Mouse (Mus musculus): Measurements from ENCODE around the gene Naaladl2. TPM values are rescaled to one million over a fixed set of nuclear protein-coding genes. Genes with fewer than 3 reads are reported as not detected.
"Not testable (repeated sequence)": the region's sequence is repeated elsewhere in the genome, so short reads cannot be mapped to it uniquely, and the experiment has no call there.

Naaladl2 gene
- polyA plus RNA-seq, 1 experiment from 2014 or later: 0.23 TPM

DNA sequence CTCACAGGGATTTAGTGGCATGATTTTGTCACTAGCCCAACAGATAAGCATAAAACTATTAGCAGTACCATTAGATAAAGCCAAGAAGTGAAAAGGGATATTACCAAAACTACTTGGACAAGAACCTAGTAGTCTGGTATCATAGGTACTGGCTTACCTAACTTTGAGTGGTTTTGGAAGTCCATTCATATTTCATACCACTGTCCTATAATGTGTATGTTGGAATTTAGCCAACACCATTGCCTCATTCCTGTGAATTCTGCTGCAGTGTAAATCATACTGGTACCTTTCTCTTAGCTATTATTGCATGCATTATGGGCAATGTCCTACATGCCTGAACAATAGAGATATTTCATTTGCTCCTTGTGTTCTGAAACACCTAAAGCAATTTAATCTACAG lies 977.5 kb downstream of the Naaladl2 start:
- Histone ChIP-seq H3K36me3 (no peaks in the 10 kb centered on the region), H3K4me3 (replicated peaks) (no peak overlapping the region), H3K9me3 (replicated peaks) (no peaks in the 10 kb centered on the region), H3K27ac (no peak overlapping the region), H3K4me2 (no peak overlapping the region), H3K9ac (no peak overlapping the region), H3K4me1 (replicated peaks) (no peaks in the 10 kb centered on the region), H3K27me3 (no peaks in the 10 kb centered on the region)
- ATAC-seq (ENCODE audit: low read depth) (no peak), DNase-seq (no peak)

DNA sequence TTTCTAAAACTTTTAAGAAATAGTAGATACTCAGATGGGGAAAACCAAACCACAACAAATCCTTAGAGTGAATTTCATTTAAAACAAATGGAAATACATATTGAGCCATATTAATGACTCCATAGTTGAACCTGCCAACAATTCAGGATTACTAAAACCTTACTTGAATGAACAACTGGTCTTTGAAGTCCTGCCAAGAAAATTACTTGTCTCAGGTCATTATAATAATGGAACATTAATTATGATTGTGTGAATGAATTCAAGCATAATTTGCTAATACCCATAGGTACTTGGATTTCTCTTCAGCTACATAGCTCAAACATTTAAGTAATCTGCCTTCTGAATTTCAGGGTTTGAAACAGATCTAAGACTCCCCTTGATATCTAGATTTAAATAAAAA lies 980.1 kb downstream of the Naaladl2 start:
- Histone ChIP-seq H3K4me2 (no peak overlapping the region), H3K27me3 (no peaks in the 10 kb centered on the region), H3K9ac (no peak overlapping the region), H3K27ac (no peak overlapping the region), H3K36me3 (no peaks in the 10 kb centered on the region), H3K4me3 (replicated peaks) (no peak overlapping the region), H3K4me1 (replicated peaks) (no peaks in the 10 kb centered on the region), H3K9me3 (replicated peaks) (no peaks in the 10 kb centered on the region)
- no peak for ATAC-seq (ENCODE audit: low read depth)
- DNase-seq: no peak

DNA sequence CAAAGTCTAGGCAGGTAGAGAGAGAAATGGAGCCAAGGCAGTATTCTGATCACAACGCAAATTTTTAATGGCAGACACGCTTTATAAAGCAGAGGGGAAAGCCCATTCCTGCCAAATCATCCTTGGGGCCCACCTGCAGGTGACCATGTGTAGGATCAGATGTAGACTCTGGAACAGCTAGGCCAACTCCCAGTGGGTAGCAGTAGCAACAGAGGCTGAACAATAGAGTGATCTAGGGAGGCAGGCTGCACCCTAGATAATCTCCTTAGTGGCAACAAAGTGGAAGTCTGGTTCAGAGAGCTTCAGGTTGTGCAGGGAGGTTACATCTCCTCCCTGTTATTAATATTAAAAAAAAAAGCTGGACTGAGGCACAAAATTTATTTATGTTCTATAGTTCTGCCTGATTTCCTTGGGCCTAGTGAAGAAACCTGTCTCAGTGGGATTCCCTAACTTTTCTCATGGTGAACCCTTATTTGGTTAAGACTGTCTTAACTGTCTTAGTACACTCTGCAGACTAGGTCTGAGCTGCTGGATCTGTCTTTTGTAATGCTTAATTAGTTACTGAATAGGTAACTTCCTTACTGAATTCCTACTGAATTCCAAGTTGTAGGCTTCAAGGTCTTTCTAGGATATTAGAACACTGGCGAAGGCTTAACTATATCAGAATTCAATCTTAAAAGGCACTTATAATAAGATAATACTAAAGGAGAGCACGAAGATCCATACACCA lies 992.8 kb downstream of the Naaladl2 start:
- ATAC-seq (ENCODE audit: low read depth); H3K4me1 ChIP-seq (replicated peaks); H3K27me3 ChIP-seq; H3K36me3 ChIP-seq; H3K9me3 ChIP-seq (replicated peaks); H3K27ac ChIP-seq; H3K4me3 ChIP-seq (replicated peaks); H3K4me2 ChIP-seq; DNase-seq; H3K9ac ChIP-seq: not testable (repeated sequence)
- 51% methylated on average over 4 of the region's 4 CpGs for WGBS (ENCODE audit: insufficient replicate concordance)

DNA sequence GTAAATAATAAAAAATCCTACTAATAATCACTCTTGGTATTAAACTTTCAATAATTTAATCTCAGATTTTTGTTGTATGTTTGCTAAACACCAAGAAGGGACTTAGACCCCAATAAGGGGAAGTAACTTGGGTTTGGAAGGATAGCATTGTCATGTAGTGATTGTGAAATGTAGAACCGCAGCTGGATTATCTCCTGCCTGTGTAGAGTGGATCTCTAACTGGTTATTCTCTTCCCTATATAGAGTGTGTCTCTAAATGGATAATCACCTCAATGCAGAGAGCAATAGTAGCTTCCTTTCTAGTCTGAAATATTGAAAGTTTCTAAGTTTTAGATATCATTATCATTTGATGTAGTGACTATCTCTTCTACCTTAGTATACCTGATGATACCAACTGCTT lies 1001.3 kb downstream of the Naaladl2 start:
- no peak overlapping the region for H3K4me2 ChIP-seq
- 49% methylated on average over 1 of the region's 1 CpGs for WGBS (ENCODE audit: insufficient replicate concordance)
- H3K4me1 ChIP-seq (replicated peaks): no peaks in the 10 kb centered on the region
- H3K9me3 ChIP-seq (replicated peaks): no peaks in the 10 kb centered on the region
- no peaks in the 10 kb centered on the region for H3K36me3 ChIP-seq
- no peak overlapping the region for H3K9ac ChIP-seq
- ATAC-seq (ENCODE audit: low read depth) (no peak), DNase-seq (no peak)
- no peak overlapping the region for H3K27ac ChIP-seq
- no peaks in the 10 kb centered on the region for H3K27me3 ChIP-seq
- H3K4me3 ChIP-seq (replicated peaks): no peak overlapping the region

DNA sequence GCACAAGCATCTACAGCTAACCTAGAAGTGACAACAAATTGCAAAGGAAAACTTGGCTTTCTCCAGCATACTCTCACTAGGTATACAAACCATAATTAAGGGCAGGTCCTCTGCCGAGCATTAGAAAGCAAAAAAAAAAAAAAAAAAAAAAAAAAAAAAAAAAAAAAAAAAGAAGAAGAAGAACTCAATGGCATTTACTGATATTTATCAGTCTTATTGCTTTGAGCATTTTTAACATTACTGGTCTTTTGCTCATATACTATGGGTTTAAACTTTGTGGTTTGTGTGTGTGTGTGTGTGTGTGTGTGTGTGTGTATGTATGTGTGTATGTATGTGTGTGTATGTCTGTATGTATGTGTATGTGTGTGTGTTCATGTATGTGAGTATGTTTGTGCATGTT lies 1006.1 kb downstream of the Naaladl2 start:
- WGBS (ENCODE audit: insufficient replicate concordance): 76% methylated on average over 1 of the region's 1 CpGs
- no peak overlapping the region for H3K4me2 ChIP-seq
- no peaks in the 10 kb centered on the region for H3K36me3 ChIP-seq
- no peak overlapping the region for H3K4me3 ChIP-seq (replicated peaks)
- no peaks in the 10 kb centered on the region for H3K27me3 ChIP-seq
- no peaks in the 10 kb centered on the region for H3K4me1 ChIP-seq (replicated peaks)
- DNase-seq (no peak), ATAC-seq (ENCODE audit: low read depth) (no peak)
- H3K27ac ChIP-seq: no peak overlapping the region
- no peaks in the 10 kb centered on the region for H3K9me3 ChIP-seq (replicated peaks)
- no peak overlapping the region for H3K9ac ChIP-seq

DNA sequence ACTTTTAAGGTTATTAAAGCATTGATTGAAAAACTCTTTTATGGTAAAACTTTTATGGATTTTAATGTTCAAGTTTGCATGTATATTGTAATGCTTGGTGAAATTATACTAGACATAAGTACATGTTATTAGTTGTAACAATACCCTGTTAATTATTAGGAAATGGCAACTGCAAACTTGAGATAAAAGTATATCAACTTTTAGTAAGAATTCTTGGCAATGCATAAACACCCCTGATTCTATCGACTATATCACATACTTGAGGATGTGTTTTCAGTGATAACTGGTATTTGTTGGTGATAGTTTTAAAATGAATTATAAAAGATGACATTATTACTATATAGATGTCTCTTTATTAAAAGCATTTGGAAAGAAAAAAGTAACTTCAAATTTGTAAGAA lies 1017.9 kb downstream of the Naaladl2 start:
- ATAC-seq (ENCODE audit: low read depth) (no peak), DNase-seq (no peak)
- Histone ChIP-seq H3K9ac (no peak overlapping the region), H3K36me3 (no peaks in the 10 kb centered on the region), H3K4me2 (no peak overlapping the region), H3K27ac (no peak overlapping the region), H3K4me1 (replicated peaks) (no peaks in the 10 kb centered on the region), H3K27me3 (no peaks in the 10 kb centered on the region), H3K9me3 (replicated peaks) (no peaks in the 10 kb centered on the region), H3K4me3 (replicated peaks) (no peak overlapping the region)
- 53% methylated on average over 1 of the region's 1 CpGs for WGBS (ENCODE audit: insufficient replicate concordance)

DNA sequence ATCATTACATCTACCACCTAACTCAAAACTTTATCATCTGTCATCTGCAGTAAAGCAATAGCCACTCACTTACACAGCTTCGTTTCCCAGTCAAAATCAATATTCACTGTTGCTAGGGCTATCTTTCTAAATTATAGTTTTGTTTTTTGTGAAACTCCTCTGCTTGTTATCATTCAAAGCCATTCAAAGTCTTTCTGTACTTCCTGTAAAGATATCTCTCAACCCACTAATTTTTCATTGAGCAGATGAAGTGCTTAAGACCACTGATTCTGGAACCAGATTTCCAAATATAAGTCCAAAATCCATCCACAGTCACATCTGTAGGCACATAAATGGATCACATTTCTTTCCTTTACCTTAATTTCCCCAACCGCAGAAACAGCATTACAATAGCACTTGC lies 1020.0 kb downstream of the Naaladl2 start:
- WGBS (ENCODE audit: insufficient replicate concordance): 55% methylated on average over 2 of the region's 2 CpGs
- H3K27me3 ChIP-seq: no peaks in the 10 kb centered on the region
- ATAC-seq (ENCODE audit: low read depth) (no peak), DNase-seq (no peak)
- H3K9me3 ChIP-seq (replicated peaks): no peaks in the 10 kb centered on the region
- H3K4me2 ChIP-seq: no peak overlapping the region
- no peak overlapping the region for H3K9ac ChIP-seq
- no peak overlapping the region for H3K4me3 ChIP-seq (replicated peaks)
- H3K27ac ChIP-seq: no peak overlapping the region
- no peaks in the 10 kb centered on the region for H3K36me3 ChIP-seq
- no peaks in the 10 kb centered on the region for H3K4me1 ChIP-seq (replicated peaks)

DNA sequence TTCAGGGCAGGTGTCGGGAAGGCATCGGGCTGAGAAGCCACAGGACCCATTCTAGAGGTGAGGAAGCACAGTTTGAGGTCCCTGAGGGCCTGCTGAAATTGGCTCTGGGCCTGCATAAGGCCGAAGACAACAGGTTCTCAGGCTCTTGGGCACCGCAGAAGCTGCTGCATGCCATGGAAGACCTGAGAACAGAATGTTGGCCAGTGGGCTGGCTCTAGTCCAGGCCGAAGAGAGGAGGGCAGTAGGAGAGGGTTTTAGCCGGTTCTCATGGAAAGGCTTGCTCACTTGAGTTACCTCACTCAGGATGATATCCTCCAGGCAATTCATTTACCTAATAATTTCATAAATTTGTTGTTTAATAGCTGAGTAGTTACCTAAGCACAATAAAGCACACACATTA lies 1025.9 kb downstream of the Naaladl2 start:
- DNase-seq: no peak
- Histone ChIP-seq H3K27ac (no peak overlapping the region), H3K36me3 (no peaks in the 10 kb centered on the region), H3K4me1 (replicated peaks) (no peaks in the 10 kb centered on the region), H3K4me3 (replicated peaks) (no peak overlapping the region), H3K9me3 (replicated peaks) (no peaks in the 10 kb centered on the region), H3K4me2 (no peak overlapping the region), H3K9ac (no peak overlapping the region), H3K27me3 (no peaks in the 10 kb centered on the region)
- WGBS (ENCODE audit: insufficient replicate concordance): 65% methylated on average over 6 of the region's 6 CpGs
- no peak for ATAC-seq (ENCODE audit: low read depth)

DNA sequence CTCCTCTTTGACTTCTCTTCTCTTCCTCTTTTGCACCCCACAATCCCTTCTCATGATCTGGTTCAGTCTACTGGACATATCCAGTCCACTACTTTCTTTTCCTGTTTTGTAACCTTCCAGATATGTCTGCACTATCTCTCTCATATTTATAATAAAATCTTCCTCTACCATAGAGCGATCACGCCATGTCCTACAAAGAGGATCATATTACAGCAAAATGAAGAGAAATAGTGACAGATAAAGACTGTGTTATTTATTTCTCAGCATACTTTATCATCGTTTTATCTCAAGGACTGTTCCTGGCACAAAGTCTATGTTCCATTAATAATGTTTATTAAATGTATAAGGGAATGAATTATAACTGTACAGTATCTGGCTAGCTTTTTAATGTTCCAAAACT lies 1029.2 kb downstream of the Naaladl2 start:
- ATAC-seq (ENCODE audit: low read depth) (no peak), DNase-seq (no peak)
- WGBS (ENCODE audit: insufficient replicate concordance): 58% methylated on average over 3 of the region's 3 CpGs
- H3K4me3 ChIP-seq (replicated peaks): no peak overlapping the region
- H3K4me1 ChIP-seq (replicated peaks): no peaks in the 10 kb centered on the region
- no peak overlapping the region for H3K9ac ChIP-seq
- H3K4me2 ChIP-seq: no peak overlapping the region
- H3K9me3 ChIP-seq (replicated peaks): no peaks in the 10 kb centered on the region
- no peaks in the 10 kb centered on the region for H3K27me3 ChIP-seq
- no peak overlapping the region for H3K27ac ChIP-seq
- H3K36me3 ChIP-seq: no peaks in the 10 kb centered on the region

DNA sequence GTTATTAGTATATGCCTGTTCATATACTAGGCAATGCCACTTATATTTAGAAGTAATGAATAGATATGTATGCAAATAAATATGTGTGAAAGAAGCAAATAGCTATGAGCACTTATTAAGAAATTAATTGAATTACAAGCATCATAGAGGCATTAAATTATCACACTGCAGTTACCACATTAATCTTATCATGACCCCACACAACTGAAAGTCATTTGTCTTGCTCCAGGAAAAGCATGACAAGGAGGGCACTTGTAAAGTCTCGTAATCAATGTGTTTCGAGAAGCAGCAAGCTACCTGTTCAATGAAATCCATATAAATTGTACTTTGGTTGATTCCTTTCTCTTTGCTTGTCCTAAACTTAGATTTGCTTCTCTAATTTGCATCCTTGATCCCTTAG lies 1030.7 kb downstream of the Naaladl2 start:
- DNase-seq (no peak), ATAC-seq (ENCODE audit: low read depth) (no peak)
- no peaks in the 10 kb centered on the region for H3K36me3 ChIP-seq
- no peaks in the 10 kb centered on the region for H3K27me3 ChIP-seq
- H3K27ac ChIP-seq: no peak overlapping the region
- H3K4me2 ChIP-seq: no peak overlapping the region
- WGBS (ENCODE audit: insufficient replicate concordance): 53% methylated on average over 2 of the region's 2 CpGs
- no peak overlapping the region for H3K4me3 ChIP-seq (replicated peaks)
- no peak overlapping the region for H3K9ac ChIP-seq
- H3K9me3 ChIP-seq (replicated peaks): no peaks in the 10 kb centered on the region
- H3K4me1 ChIP-seq (replicated peaks): no peaks in the 10 kb centered on the region

DNA sequence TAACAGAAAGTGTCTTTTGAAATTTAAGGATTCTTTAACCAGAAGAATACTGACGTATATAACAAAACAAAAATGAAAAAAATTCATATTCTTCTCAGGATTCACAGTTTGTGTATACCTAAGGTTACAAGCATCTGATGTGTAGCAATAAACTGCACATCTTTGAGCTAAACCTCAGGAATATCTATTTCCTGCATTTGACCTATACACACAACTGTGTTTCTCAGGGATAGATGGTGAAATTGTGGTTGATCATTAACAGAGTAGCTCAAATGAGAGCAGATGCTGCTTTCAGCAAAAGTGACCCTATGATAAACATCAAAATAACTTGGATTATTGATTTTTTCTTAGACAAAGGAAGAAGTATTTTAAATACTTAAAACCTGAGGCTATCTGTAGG lies 1037.7 kb downstream of the Naaladl2 start:
- no peak overlapping the region for H3K4me3 ChIP-seq (replicated peaks)
- no peaks in the 10 kb centered on the region for H3K27me3 ChIP-seq
- H3K4me2 ChIP-seq: no peak overlapping the region
- H3K27ac ChIP-seq: no peak overlapping the region
- no peaks in the 10 kb centered on the region for H3K36me3 ChIP-seq
- WGBS (ENCODE audit: insufficient replicate concordance): 60% methylated on average over 1 of the region's 1 CpGs
- ATAC-seq (ENCODE audit: low read depth) (no peak), DNase-seq (no peak)
- no peak overlapping the region for H3K9ac ChIP-seq
- no peaks in the 10 kb centered on the region for H3K4me1 ChIP-seq (replicated peaks)
- H3K9me3 ChIP-seq (replicated peaks): no peaks in the 10 kb centered on the region

DNA sequence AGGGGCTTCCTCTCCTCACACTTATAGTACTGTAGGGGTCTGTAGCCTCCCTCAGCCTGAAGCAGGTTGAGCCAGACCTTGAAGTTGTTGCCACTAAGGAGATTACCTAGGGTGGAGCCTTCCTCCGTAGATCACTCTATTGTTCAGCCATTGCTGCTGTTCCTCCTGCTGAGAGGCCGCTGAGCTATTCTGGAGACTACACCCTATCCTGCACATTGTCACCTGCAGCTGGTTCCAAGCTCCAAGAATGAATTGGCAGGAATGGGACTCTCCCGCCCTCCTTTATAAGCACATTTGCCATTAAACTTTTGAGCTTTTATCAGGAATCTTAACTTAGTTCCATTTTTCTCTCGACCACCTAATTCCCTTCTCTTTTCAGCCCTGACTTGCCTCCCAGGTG lies 1064.3 kb downstream of the Naaladl2 start:
- Histone ChIP-seq H3K4me3 (replicated peaks) (no peak overlapping the region), H3K27me3 (no peaks in the 10 kb centered on the region), H3K4me2 (no peak overlapping the region), H3K36me3 (no peaks in the 10 kb centered on the region), H3K4me1 (replicated peaks) (no peaks in the 10 kb centered on the region), H3K9ac (no peak overlapping the region), H3K27ac (no peak overlapping the region), H3K9me3 (replicated peaks) (no peaks in the 10 kb centered on the region)
- 33% methylated on average over 4 of the region's 4 CpGs for WGBS (ENCODE audit: insufficient replicate concordance)
- no peak for DNase-seq
- ATAC-seq (ENCODE audit: low read depth): no peak
